Mouse (Mus musculus): ENCODE measurements at regions not wholly inside any gene's neighbourhood (a gene's known extent, or its start where the extent isn't known, plus 50 kb on each side); places are given as distances from the start of the nearest gene placed in this dataset.

GRCm38 (mm10) chr13:47896646-47897045, 364.4 kb upstream of the Id4 start:
- no peaks in the 10 kb centered on the region for H3K9me3 ChIP-seq (ENCODE audit: low read length)
- no peaks in the 10 kb centered on the region for H3K36me3 ChIP-seq (ENCODE audit: insufficient read depth, low read length)
- no peak for ATAC-seq (ENCODE audit: low FRiP score)
- no peak overlapping the region for H3K4me2 ChIP-seq (ENCODE audit: low read depth, low read length, poor library complexity, severe bottlenecking)
- TF ChIP-seq CTCF (IDR thresholded peaks at IDR 0.05) = no peak
- WGBS = 77% methylated on average over 4 of the region's 4 CpGs
- no peak overlapping the region for H3K27ac ChIP-seq (ENCODE audit: low read depth, low read length)
- H3K9ac ChIP-seq (replicated peaks; ENCODE audit: low read length, poor library complexity, severe bottlenecking) = no peak overlapping the region
- DNase-seq (ENCODE audit: low spot score) = no peak
- no peak overlapping the region for H3K4me3 ChIP-seq (ENCODE audit: low read depth, low read length)
- no peaks in the 10 kb centered on the region for H3K4me1 ChIP-seq (ENCODE audit: insufficient read depth, low read length)
- no peaks in the 10 kb centered on the region for H3K27me3 ChIP-seq (ENCODE audit: insufficient read depth, low read length)

GRCm38 (mm10) chr13:47909851-47910530, 351.0 kb upstream of the Id4 start:
- no peaks in the 10 kb centered on the region for H3K4me1 ChIP-seq (ENCODE audit: insufficient read depth, low read length)
- ATAC-seq (ENCODE audit: low FRiP score) (peak; percentile 56; the same call in 1 of the 2 replicates), DNase-seq (ENCODE audit: low spot score) (peak; percentile 79)
- no peaks in the 10 kb centered on the region for H3K9me3 ChIP-seq (ENCODE audit: low read length)
- H3K36me3 ChIP-seq (ENCODE audit: insufficient read depth, low read length) = no peaks in the 10 kb centered on the region
- H3K4me2 ChIP-seq (ENCODE audit: low read depth, low read length, poor library complexity, severe bottlenecking) = no peak overlapping the region
- H3K4me3 ChIP-seq (ENCODE audit: low read depth, low read length) = no peak overlapping the region
- H3K9ac ChIP-seq (replicated peaks; ENCODE audit: low read length, poor library complexity, severe bottlenecking) = no peak overlapping the region
- H3K27ac ChIP-seq (ENCODE audit: low read depth, low read length) = no peak overlapping the region
- 65% methylated on average over 9 of the region's 9 CpGs for whole genome bisulfite sequencing
- H3K27me3 ChIP-seq (ENCODE audit: insufficient read depth, low read length) = no peaks in the 10 kb centered on the region
- TF ChIP-seq CTCF (IDR thresholded peaks at IDR 0.05) = no peak

- no peaks in the 10 kb centered on the region for H3K36me3 ChIP-seq (ENCODE audit: insufficient read depth, low read length)
- no peak for TF ChIP-seq CTCF (IDR thresholded peaks at IDR 0.05)
- no peak overlapping the region for H3K4me3 ChIP-seq (ENCODE audit: low read depth, low read length)
- no peak overlapping the region for H3K27ac ChIP-seq (ENCODE audit: low read depth, low read length)
- H3K9ac ChIP-seq (replicated peaks; ENCODE audit: low read length, poor library complexity, severe bottlenecking) = no peak overlapping the region
- DNase-seq (ENCODE audit: low spot score) = peak; percentile 76
- no peak overlapping the region for H3K4me2 ChIP-seq (ENCODE audit: low read depth, low read length, poor library complexity, severe bottlenecking)
- WGBS = 48% methylated on average over 3 of the region's 3 CpGs
- no peaks in the 10 kb centered on the region for H3K9me3 ChIP-seq (ENCODE audit: low read length)
- no peak; the same call in 1 of the 2 replicates for ATAC-seq (ENCODE audit: low FRiP score)
- no peaks in the 10 kb centered on the region for H3K27me3 ChIP-seq (ENCODE audit: insufficient read depth, low read length)
- H3K4me1 ChIP-seq (ENCODE audit: insufficient read depth, low read length) = no peaks in the 10 kb centered on the region
Measured at GRCm38 (mm10) chr13:47910531-47910910, 350.5 kb upstream of the Id4 start.

GRCm38 (mm10) chr13:47916456-47916855, 344.6 kb upstream of the Id4 start:
- 45% methylated on average over 8 of the region's 8 CpGs for WGBS
- Histone ChIP-seq H3K36me3 (ENCODE audit: insufficient read depth, low read length) (no peaks in the 10 kb centered on the region), H3K9ac (replicated peaks; ENCODE audit: low read length, poor library complexity, severe bottlenecking) (no peak overlapping the region), H3K27ac (ENCODE audit: low read depth, low read length) (no peak overlapping the region), H3K9me3 (ENCODE audit: low read length) (no peaks in the 10 kb centered on the region), H3K4me2 (ENCODE audit: low read depth, low read length, poor library complexity, severe bottlenecking) (no peak overlapping the region), H3K4me3 (ENCODE audit: low read depth, low read length) (no peak overlapping the region), H3K27me3 (ENCODE audit: insufficient read depth, low read length) (no peaks in the 10 kb centered on the region), H3K4me1 (ENCODE audit: insufficient read depth, low read length) (no peaks in the 10 kb centered on the region)
- peak; percentile 94 for DNase-seq (ENCODE audit: low spot score)
- TF ChIP-seq CTCF (IDR thresholded peaks at IDR 0.05) = no peak
- no peak for ATAC-seq (ENCODE audit: low FRiP score)

GRCm38 (mm10) chr13:47917370-47917769, 343.7 kb upstream of the Id4 start:
- DNase-seq (ENCODE audit: low spot score) = no peak
- H3K4me2 ChIP-seq (ENCODE audit: low read depth, low read length, poor library complexity, severe bottlenecking) = no peak overlapping the region
- TF ChIP-seq CTCF (IDR thresholded peaks at IDR 0.05) = peak; percentile 59

GRCm38 (mm10) chr13:47921044-47921443, 340.0 kb upstream of the Id4 start:
- no peak for TF ChIP-seq CTCF (IDR thresholded peaks at IDR 0.05)
- H3K9me3 ChIP-seq (ENCODE audit: low read length) = no peaks in the 10 kb centered on the region
- H3K4me1 ChIP-seq (ENCODE audit: insufficient read depth, low read length) = no peaks in the 10 kb centered on the region
- H3K4me2 ChIP-seq (ENCODE audit: low read depth, low read length, poor library complexity, severe bottlenecking) = no peak overlapping the region
- H3K36me3 ChIP-seq (ENCODE audit: insufficient read depth, low read length) = no peaks in the 10 kb centered on the region
- H3K9ac ChIP-seq (replicated peaks; ENCODE audit: low read length, poor library complexity, severe bottlenecking) = no peak overlapping the region
- H3K27me3 ChIP-seq (ENCODE audit: insufficient read depth, low read length) = no peaks in the 10 kb centered on the region
- DNase-seq (ENCODE audit: low spot score) = no peak
- ATAC-seq (ENCODE audit: low FRiP score) = no peak
- no peak overlapping the region for H3K27ac ChIP-seq (ENCODE audit: low read depth, low read length)
- WGBS = 44% methylated on average over 5 of the region's 5 CpGs
- H3K4me3 ChIP-seq (ENCODE audit: low read depth, low read length) = no peak overlapping the region

More at GRCm38 (mm10) chr13:47917370-47917769, 343.7 kb upstream of the Id4 start:
- no peak for ATAC-seq (ENCODE audit: low FRiP score)
- Histone ChIP-seq H3K27me3 (ENCODE audit: insufficient read depth, low read length) (no peaks in the 10 kb centered on the region), H3K27ac (ENCODE audit: low read depth, low read length) (no peak overlapping the region), H3K4me1 (ENCODE audit: insufficient read depth, low read length) (no peaks in the 10 kb centered on the region), H3K9ac (replicated peaks; ENCODE audit: low read length, poor library complexity, severe bottlenecking) (no peak overlapping the region), H3K4me3 (ENCODE audit: low read depth, low read length) (no peak overlapping the region), H3K36me3 (ENCODE audit: insufficient read depth, low read length) (no peaks in the 10 kb centered on the region), H3K9me3 (ENCODE audit: low read length) (no peaks in the 10 kb centered on the region)
- WGBS = 96% methylated on average over 3 of the region's 3 CpGs

Data from midbrain, postnatal 0 days (tissue).